Mouse (Mus musculus) retina, postnatal 7 days (tissue): ENCODE data around the gene Hoxb8.

Experiments used
- DNase-seq: peaks from one replicate; pipeline ENCODE4 v3.0.0-alpha.2; 2012; ENCODE audit warnings: low read depth, low spot score

Gene Hoxb8

GRCm38 (mm10) chr11:96267021-96267920 lies 14.4 kb upstream of the Hoxb8 start:
- DNase-seq = no peak

GRCm38 (mm10) chr11:96268031-96268745 lies 13.5 kb upstream of the Hoxb8 start:
- DNase-seq = no peak

- no peak for DNase-seq
These were observed 11.8 kb upstream of the Hoxb8 start for GRCm38 (mm10) chr11:96269869-96270268.

GRCm38 (mm10) chr11:96270996-96271540 lies 10.6 kb upstream of the Hoxb8 start, which contains the start of gene Hoxb9:
TSS of gene Hoxb9 (plus strand) at chr11:96271457.
- no peak for DNase-seq

- no peak for DNase-seq
These were observed 10.1 kb upstream of the Hoxb8 start for GRCm38 (mm10) chr11:96271541-96272011.

GRCm38 (mm10) chr11:96272024-96272921 lies 9.4 kb upstream of the Hoxb8 start:
- DNase-seq = no peak

- no peak for DNase-seq
These were observed 7.3 kb upstream of the Hoxb8 start for GRCm38 (mm10) chr11:96274428-96274827.

- no peak for DNase-seq
These were observed 5.8 kb upstream of the Hoxb8 start for GRCm38 (mm10) chr11:96275896-96276295.

GRCm38 (mm10) chr11:96277151-96278044 lies 4.3 kb upstream of the Hoxb8 start:
- DNase-seq = no peak

GRCm38 (mm10) chr11:96278324-96278723 lies 3.4 kb upstream of the Hoxb8 start:
- no peak for DNase-seq

- DNase-seq = peak; percentile 80
These were observed 2.9 kb upstream of the Hoxb8 start for GRCm38 (mm10) chr11:96278773-96279172.

- no peak for DNase-seq
These were observed 2.1 kb upstream of the Hoxb8 start for GRCm38 (mm10) chr11:96279421-96280233.

GRCm38 (mm10) chr11:96280399-96281378 lies 1.0 kb upstream of the Hoxb8 start:
- no peak for DNase-seq

GRCm38 (mm10) chr11:96281396-96281795 lies 309 bp upstream of the Hoxb8 start:
- no peak for DNase-seq

- DNase-seq = no peak
These were observed 1.2 kb downstream of the Hoxb8 start for GRCm38 (mm10) chr11:96282795-96283430.

GRCm38 (mm10) chr11:96284041-96284749 lies 2.5 kb downstream of the Hoxb8 start:
- DNase-seq = no peak
